Mouse (Mus musculus): ENCODE measurements around the gene Ptpra. TPM values are rescaled to one million over a fixed set of nuclear protein-coding genes. Genes with fewer than 3 reads are reported as not detected.

Ptpra gene
- total and polyA plus RNA-seq, 2 experiments from 2014 or later = 105 to 143 TPM

- H3K27ac ChIP-seq = no peak overlapping the region
- H3K4me2 ChIP-seq (ENCODE audit: low read depth, low read length) = no peak overlapping the region
- H3K27me3 ChIP-seq (ENCODE audit: insufficient read depth, low read length) = no peaks in the 10 kb centered on the region
- 88% methylated on average over 2 of the region's 2 CpGs for WGBS
- ATAC-seq (no peak), DNase-seq (ENCODE audit: low spot score) (no peak)
- H3K4me3 ChIP-seq (ENCODE audit: low read length) = no peak overlapping the region
- TF ChIP-seq CTCF (IDR thresholded peaks at IDR 0.05; ENCODE audit: low read depth) = no peak
- peaks cover 24% of the 10 kb centered on the region for H3K36me3 ChIP-seq (ENCODE audit: insufficient read depth, low read length)
- no peaks in the 10 kb centered on the region for H3K9me3 ChIP-seq (ENCODE audit: low read length)
- no peaks in the 10 kb centered on the region for H3K4me1 ChIP-seq (ENCODE audit: insufficient read depth, low read length)
- no peak overlapping the region for H3K9ac ChIP-seq (replicated peaks; ENCODE audit: low read length)
Measured at GRCm38 (mm10) chr2:130591016-130591415, 140.9 kb downstream of the Ptpra start.

- no peak for DNase-seq (ENCODE audit: low spot score)
- no peaks in the 10 kb centered on the region for H3K9me3 ChIP-seq (ENCODE audit: low read length)
- no peak overlapping the region for H3K9ac ChIP-seq (replicated peaks; ENCODE audit: low read length)
- no peak overlapping the region for H3K4me2 ChIP-seq (ENCODE audit: low read depth, low read length)
- ATAC-seq = no peak
- no peaks in the 10 kb centered on the region for H3K27me3 ChIP-seq (ENCODE audit: insufficient read depth, low read length)
- no peak overlapping the region for H3K27ac ChIP-seq
- H3K4me3 ChIP-seq (ENCODE audit: low read length) = no peak overlapping the region
- H3K36me3 ChIP-seq (ENCODE audit: insufficient read depth, low read length) = peaks cover 38% of the 10 kb centered on the region
- 96% methylated on average over 1 of the region's 1 CpGs for WGBS
- H3K4me1 ChIP-seq (ENCODE audit: insufficient read depth, low read length) = no peaks in the 10 kb centered on the region
- no peak for TF ChIP-seq CTCF (IDR thresholded peaks at IDR 0.05; ENCODE audit: low read depth)
Measured at GRCm38 (mm10) chr2:130595596-130595995, 145.5 kb downstream of the Ptpra start.

- 4% methylated on average over 1 of the region's 1 CpGs for WGBS
- H3K4me2 ChIP-seq (ENCODE audit: low read depth, low read length) = no peak overlapping the region
- no peak overlapping the region for H3K9ac ChIP-seq (replicated peaks; ENCODE audit: low read length)
- ATAC-seq = peak; percentile 53
- H3K4me3 ChIP-seq (ENCODE audit: low read length) = no peak overlapping the region
- peaks cover 33% of the 10 kb centered on the region for H3K36me3 ChIP-seq (ENCODE audit: insufficient read depth, low read length)
- TF ChIP-seq CTCF (IDR thresholded peaks at IDR 0.05; ENCODE audit: low read depth) = peak; percentile 75
- no peak overlapping the region for H3K27ac ChIP-seq
- H3K9me3 ChIP-seq (ENCODE audit: low read length) = no peaks in the 10 kb centered on the region
- H3K4me1 ChIP-seq (ENCODE audit: insufficient read depth, low read length) = no peaks in the 10 kb centered on the region
- peak; percentile 76 for DNase-seq (ENCODE audit: low spot score)
- H3K27me3 ChIP-seq (ENCODE audit: insufficient read depth, low read length) = no peaks in the 10 kb centered on the region
Measured at GRCm38 (mm10) chr2:130597601-130598010, 147.5 kb downstream of the Ptpra start.

DNA sequence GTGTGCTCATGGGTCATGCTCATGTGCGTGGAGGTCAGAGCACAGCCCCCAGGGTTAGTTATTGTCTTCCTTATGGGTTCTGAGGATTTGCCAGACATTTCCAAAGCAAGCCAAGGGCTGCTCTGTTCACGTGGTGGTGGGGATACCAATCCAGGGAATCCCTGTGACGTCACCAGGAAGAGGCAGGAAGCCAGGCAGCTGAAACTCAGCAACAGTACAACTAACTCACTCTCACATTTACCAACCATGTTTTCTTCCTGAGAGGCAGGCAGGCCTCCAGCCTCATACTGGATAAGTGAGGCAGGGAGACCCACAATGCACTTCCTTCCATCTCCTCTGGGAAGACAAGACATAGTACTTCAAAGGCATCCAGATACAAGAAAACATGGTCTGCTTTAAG lies 148.3 kb downstream of the Ptpra start:
- Histone ChIP-seq H3K4me1 (ENCODE audit: insufficient read depth, low read length) (no peaks in the 10 kb centered on the region), H3K27ac (no peak overlapping the region), H3K4me2 (ENCODE audit: low read depth, low read length) (no peak overlapping the region), H3K9ac (replicated peaks; ENCODE audit: low read length) (no peak overlapping the region), H3K27me3 (ENCODE audit: insufficient read depth, low read length) (no peaks in the 10 kb centered on the region), H3K36me3 (ENCODE audit: insufficient read depth, low read length) (peaks cover 38% of the 10 kb centered on the region), H3K4me3 (ENCODE audit: low read length) (no peak overlapping the region), H3K9me3 (ENCODE audit: low read length) (no peaks in the 10 kb centered on the region)
- TF ChIP-seq CTCF (IDR thresholded peaks at IDR 0.05; ENCODE audit: low read depth) = no peak
- ATAC-seq (no peak), DNase-seq (ENCODE audit: low spot score) (no peak)
- WGBS = 62% methylated on average over 3 of the region's 3 CpGs

- no peaks in the 10 kb centered on the region for H3K27me3 ChIP-seq (ENCODE audit: insufficient read depth, low read length)
- H3K4me2 ChIP-seq (ENCODE audit: low read depth, low read length) = no peak overlapping the region
- H3K27ac ChIP-seq = no peak overlapping the region
- no peak for TF ChIP-seq CTCF (IDR thresholded peaks at IDR 0.05; ENCODE audit: low read depth)
- no peaks in the 10 kb centered on the region for H3K4me1 ChIP-seq (ENCODE audit: insufficient read depth, low read length)
- 71% methylated on average over 4 of the region's 4 CpGs for WGBS
- H3K9me3 ChIP-seq (ENCODE audit: low read length) = no peaks in the 10 kb centered on the region
- ATAC-seq (no peak), DNase-seq (ENCODE audit: low spot score) (no peak)
- peaks cover 33% of the 10 kb centered on the region for H3K36me3 ChIP-seq (ENCODE audit: insufficient read depth, low read length)
- no peak overlapping the region for H3K9ac ChIP-seq (replicated peaks; ENCODE audit: low read length)
- H3K4me3 ChIP-seq (ENCODE audit: low read length) = no peak overlapping the region
Measured at GRCm38 (mm10) chr2:130602195-130602594, 152.1 kb downstream of the Ptpra start.

Small RNAs within 50 kb of the gene (microRNA-seq; reads per million reads assigned to microRNA genes)
- gene Gm23876 = 0 reads per million in 2 experiments

Other genes starting within 250 kb of the Ptpra start
- 109 and 118 TPM in 2 replicates for gene Nop56, start 175.8 kb upstream of the Ptpra start, total RNA-seq (2014; rRNA removed)
- gene Nop56, start 175.8 kb upstream of the Ptpra start, polyA plus RNA-seq (2015; fragmentation: Nextera tagmentation; extraction: Ambion mirVana) = 258 and 268 TPM in 2 replicates
- gene Idh3b, start 165.7 kb upstream of the Ptpra start, total RNA-seq (2014; rRNA removed) = 158 and 161 TPM in 2 replicates
- gene Idh3b, start 165.7 kb upstream of the Ptpra start, polyA plus RNA-seq (2015; fragmentation: Nextera tagmentation; extraction: Ambion mirVana) = 215 TPM in 2 replicates
- 18.7 and 19.3 TPM in 2 replicates for gene Ebf4, start 155.1 kb upstream of the Ptpra start, total RNA-seq (2014; rRNA removed)
- 5.4 TPM in 2 replicates for gene Ebf4, start 155.1 kb upstream of the Ptpra start, polyA plus RNA-seq (2015; fragmentation: Nextera tagmentation; extraction: Ambion mirVana)
- 28.2 and 36.5 TPM in 2 replicates for gene Cpxm1, start 52.7 kb upstream of the Ptpra start, total RNA-seq (2014; rRNA removed)
- 31.9 and 32.9 TPM in 2 replicates for gene Cpxm1, start 52.7 kb upstream of the Ptpra start, polyA plus RNA-seq (2015; fragmentation: Nextera tagmentation; extraction: Ambion mirVana)
- gene Gm28372, start 45.0 kb upstream of the Ptpra start, total RNA-seq (2014; rRNA removed) = not detected in 2 replicates
- gene Gm28372, start 45.0 kb upstream of the Ptpra start, polyA plus RNA-seq (2015; fragmentation: Nextera tagmentation; extraction: Ambion mirVana) = 0.20 TPM in 2 replicates
- not detected in 2 replicates for gene 1700020A23Rik, start 45.0 kb upstream of the Ptpra start, total RNA-seq (2014; rRNA removed)
- 0.49 TPM in 1 of 2 replicates, not detected in the other for gene 1700020A23Rik, start 45.0 kb upstream of the Ptpra start, polyA plus RNA-seq (2015; fragmentation: Nextera tagmentation; extraction: Ambion mirVana)
- gene Tmem239, start 43.8 kb upstream of the Ptpra start, total RNA-seq (2014; rRNA removed) = not detected in 2 replicates
- not detected in 2 replicates for gene Tmem239, start 43.8 kb upstream of the Ptpra start, polyA plus RNA-seq (2015; fragmentation: Nextera tagmentation; extraction: Ambion mirVana)
- 50.4 and 63.3 TPM in 2 replicates for gene Vps16, start 25.9 kb upstream of the Ptpra start, total RNA-seq (2014; rRNA removed)
- 89.5 and 94.0 TPM in 2 replicates for gene Vps16, start 25.9 kb upstream of the Ptpra start, polyA plus RNA-seq (2015; fragmentation: Nextera tagmentation; extraction: Ambion mirVana)
- gene Pced1a, start 25.6 kb upstream of the Ptpra start, total RNA-seq (2014; rRNA removed) = 19.5 and 20.4 TPM in 2 replicates
- 10.3 and 10.7 TPM in 2 replicates for gene Pced1a, start 25.6 kb upstream of the Ptpra start, polyA plus RNA-seq (2015; fragmentation: Nextera tagmentation; extraction: Ambion mirVana)
- 67.7 and 75.4 TPM in 2 replicates for gene Mrps26, start 113.5 kb downstream of the Ptpra start, total RNA-seq (2014; rRNA removed)
- gene Mrps26, start 113.5 kb downstream of the Ptpra start, polyA plus RNA-seq (2015; fragmentation: Nextera tagmentation; extraction: Ambion mirVana) = 115 and 120 TPM in 2 replicates
- 4.9 TPM in 1 of 2 replicates, not detected in the other for gene Oxt, start 125.9 kb downstream of the Ptpra start, total RNA-seq (2014; rRNA removed)
- gene Oxt, start 125.9 kb downstream of the Ptpra start, polyA plus RNA-seq (2015; fragmentation: Nextera tagmentation; extraction: Ambion mirVana) = not detected in 2 replicates
- gene Avp, start 132.3 kb downstream of the Ptpra start, total RNA-seq (2014; rRNA removed) = 0.78 and 1.5 TPM in 2 replicates
- gene Avp, start 132.3 kb downstream of the Ptpra start, polyA plus RNA-seq (2015; fragmentation: Nextera tagmentation; extraction: Ambion mirVana) = 0.45 and 0.73 TPM in 2 replicates
- gene Fastkd5, start 179.7 kb downstream of the Ptpra start, total RNA-seq (2014; rRNA removed) = 7.0 and 7.9 TPM in 2 replicates
- gene Fastkd5, start 179.7 kb downstream of the Ptpra start, polyA plus RNA-seq (2015; fragmentation: Nextera tagmentation; extraction: Ambion mirVana) = 6.0 and 6.6 TPM in 2 replicates
- 6.8 TPM in 2 replicates for gene Ubox5, start 179.8 kb downstream of the Ptpra start, total RNA-seq (2014; rRNA removed)
- gene Ubox5, start 179.8 kb downstream of the Ptpra start, polyA plus RNA-seq (2015; fragmentation: Nextera tagmentation; extraction: Ambion mirVana) = 5.9 and 6.2 TPM in 2 replicates
- gene Lzts3, start 192.5 kb downstream of the Ptpra start, total RNA-seq (2014; rRNA removed) = 76.8 and 81.8 TPM in 2 replicates
- gene Lzts3, start 192.5 kb downstream of the Ptpra start, polyA plus RNA-seq (2015; fragmentation: Nextera tagmentation; extraction: Ambion mirVana) = 18.2 and 20.0 TPM in 2 replicates
- gene Ddrgk1, start 214.4 kb downstream of the Ptpra start, total RNA-seq (2014; rRNA removed) = 14.4 and 21.2 TPM in 2 replicates
- gene Ddrgk1, start 214.4 kb downstream of the Ptpra start, polyA plus RNA-seq (2015; fragmentation: Nextera tagmentation; extraction: Ambion mirVana) = 83.3 and 90.6 TPM in 2 replicates
- gene Itpa, start 217.3 kb downstream of the Ptpra start, total RNA-seq (2014; rRNA removed) = 137 TPM in 2 replicates
- 123 TPM in 2 replicates for gene Itpa, start 217.3 kb downstream of the Ptpra start, polyA plus RNA-seq (2015; fragmentation: Nextera tagmentation; extraction: Ambion mirVana)
- 0.16 and 1.2 TPM in 2 replicates for gene Slc4a11, start 247.2 kb downstream of the Ptpra start, total RNA-seq (2014; rRNA removed)
- 0.49 and 0.53 TPM in 2 replicates for gene Slc4a11, start 247.2 kb downstream of the Ptpra start, polyA plus RNA-seq (2015; fragmentation: Nextera tagmentation; extraction: Ambion mirVana)